Mouse (Mus musculus): ENCODE data around the gene Rgl1.
"Not testable (repeated sequence)": the region's sequence is repeated elsewhere in the genome, so short reads cannot be mapped to it uniquely, and the experiment has no call there.

DNA sequence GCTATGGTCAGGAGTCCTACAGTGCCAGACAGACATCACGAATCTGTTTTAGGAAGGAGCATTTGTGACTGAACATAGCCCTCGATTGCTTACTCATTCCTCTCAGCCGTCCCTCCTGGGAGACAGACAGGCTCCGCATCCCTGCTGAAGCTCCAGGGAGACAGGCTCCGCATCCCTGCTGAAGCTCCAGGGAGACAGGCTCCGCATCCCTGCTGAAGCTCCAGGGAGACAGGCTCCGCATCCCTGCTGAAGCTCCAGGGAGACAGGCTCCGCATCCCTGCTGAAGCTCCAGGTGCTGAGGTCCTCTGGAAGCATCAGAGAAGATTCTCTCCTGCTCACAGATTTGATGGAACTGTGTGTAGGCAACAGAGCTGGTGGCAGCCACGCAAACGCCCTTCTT lies 123.9 kb downstream of the Rgl1 start:
- TF ChIP-seq CTCF (IDR thresholded peaks at IDR 0.05; ENCODE audit: extremely low read depth, insufficient read length, insufficient replicate concordance, low read depth, low read length); POLR2A (IDR thresholded peaks at IDR 0.05; ENCODE audit: low read depth, low read length): not testable (repeated sequence)
